Mouse (Mus musculus): ENCODE results near the gene Sowaha.

- TF ChIP-seq EP300 (IDR thresholded peaks at IDR 0.05) (no peak), CTCF (IDR thresholded peaks at IDR 0.05) (no peak)
Observed at GRCm38 (mm10) chr11:53478383-53479170, 1.5 kb downstream of the Sowaha start.

Measured in lung, postnatal 0 days (tissue).